Mouse (Mus musculus): ENCODE data around the gene H2-D1. TPM values are rescaled to one million over a fixed set of nuclear protein-coding genes. Genes with fewer than 3 reads are reported as not detected.
"Not testable (repeated sequence)": the region's sequence is repeated elsewhere in the genome, so short reads cannot be mapped to it uniquely, and the experiment has no call there.

The H2-D1 gene
- 10 to 100 TPM; 19.6 to 23.3 TPM for total RNA-seq (2021)

DNA sequence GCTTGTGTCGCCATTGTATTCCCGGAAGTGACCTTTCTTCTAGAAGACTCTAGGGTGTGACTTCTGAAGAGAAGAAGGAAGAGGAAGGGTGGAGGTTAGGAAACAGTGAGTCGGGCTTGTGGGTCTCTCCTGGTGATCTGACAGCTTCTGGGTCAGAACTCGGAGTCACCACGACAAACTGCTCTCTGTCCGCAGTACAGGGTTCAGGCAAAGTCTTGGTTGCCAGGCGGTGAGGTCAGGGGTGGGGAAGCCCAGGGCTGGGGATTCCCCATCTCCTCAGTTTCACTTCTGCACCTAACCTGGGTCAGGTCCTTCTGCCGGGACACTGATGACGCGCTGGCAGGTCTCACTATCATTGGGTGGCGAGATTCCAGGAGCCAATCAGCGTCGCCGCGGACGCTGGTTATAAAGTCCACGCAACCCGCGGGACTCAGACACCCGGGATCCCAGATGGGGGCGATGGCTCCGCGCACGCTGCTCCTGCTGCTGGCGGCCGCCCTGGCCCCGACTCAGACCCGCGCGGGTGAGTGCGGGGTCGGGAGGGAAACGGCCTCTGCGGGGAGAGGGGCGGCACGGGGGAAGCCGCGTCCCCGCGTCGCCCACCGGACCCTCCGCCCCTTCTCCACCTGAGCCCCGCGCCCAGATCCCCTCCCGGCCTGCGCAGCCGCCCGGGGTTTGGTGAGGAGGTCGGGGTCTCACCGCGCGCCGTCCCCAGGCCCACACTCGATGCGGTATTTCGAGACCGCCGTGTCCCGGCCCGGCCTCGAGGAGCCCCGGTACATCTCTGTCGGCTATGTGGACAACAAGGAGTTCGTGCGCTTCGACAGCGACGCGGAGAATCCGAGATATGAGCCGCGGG is at the start of gene H2-D1:
H2-D1 (plus strand) TSS at position 67 of the 859 bp plus-strand sequence.
- intact Hi-C loops (cut with DNase I) = loop anchor here (2.0 to 10.0 kb wide), 2 partner anchors 82 to 1262 kb away; partner anchors contain the start of genes H2-K1 and H2-Q2

DNA sequence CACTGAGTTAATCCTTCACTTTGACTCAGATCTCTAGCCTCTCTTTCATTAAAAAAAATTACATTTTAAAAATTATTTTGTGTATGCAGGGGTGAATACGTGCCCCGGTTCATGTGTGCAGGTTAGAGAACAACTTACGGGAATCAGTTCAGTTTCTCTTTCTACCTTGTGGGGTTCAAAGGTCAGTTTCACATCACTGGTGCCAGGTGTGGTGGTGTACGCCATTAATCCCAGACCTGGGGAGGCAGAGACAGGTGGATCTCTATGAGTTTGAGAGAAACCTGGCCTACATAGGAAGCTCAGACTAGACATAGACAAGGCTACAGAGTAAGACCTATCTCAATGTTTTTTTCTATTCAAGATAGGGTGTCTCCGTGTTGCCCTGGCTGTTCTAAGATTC is 49.5 kb upstream of the H2-D1 start:
- intact Hi-C loops (cut with DNase I) = no loop called here
- DNase-seq (ENCODE audit: low spot score in 2 of 2) = no peak

More for the DNA sequence above, at the start of gene H2-D1:
- peak; percentile 92 to 94 for DNase-seq (ENCODE audit: low spot score in 2 of 2)

DNA sequence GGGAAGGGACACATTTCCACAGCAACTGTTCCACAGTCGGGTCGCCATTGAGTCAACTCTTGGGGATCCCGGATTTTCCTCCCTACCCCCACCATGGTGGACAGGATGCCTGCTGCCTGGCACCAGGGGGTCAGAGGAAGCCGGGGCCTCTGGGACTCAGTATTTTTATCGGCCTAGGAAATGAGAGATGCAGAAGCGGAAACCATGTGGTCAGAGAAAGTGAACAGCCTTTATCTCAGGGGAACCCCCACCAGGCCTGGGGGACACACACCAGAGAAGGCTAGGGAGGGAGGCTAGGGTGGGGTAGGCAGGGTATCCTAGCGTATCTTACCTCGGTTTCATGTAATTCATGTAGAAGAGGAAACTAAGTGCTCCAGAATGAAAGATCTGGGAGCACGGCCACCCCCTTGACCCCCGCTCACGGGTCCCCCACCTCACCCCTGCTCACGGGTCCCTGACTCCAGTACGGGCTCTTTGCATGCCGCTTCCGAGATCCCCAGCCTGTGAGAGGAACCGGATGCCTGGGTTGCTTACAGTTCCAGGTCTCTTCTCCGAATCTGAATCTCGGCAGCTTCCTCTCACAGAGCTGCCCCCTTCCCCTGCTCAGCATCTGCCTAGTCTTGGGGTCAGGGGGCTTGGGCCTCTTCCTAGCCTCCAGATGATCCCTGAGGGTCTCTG is 43.9 kb upstream of the H2-D1 start:
- intact Hi-C loops (cut with DNase I) = no loop called here
- no peak for DNase-seq (ENCODE audit: low spot score in 2 of 2)

DNA sequence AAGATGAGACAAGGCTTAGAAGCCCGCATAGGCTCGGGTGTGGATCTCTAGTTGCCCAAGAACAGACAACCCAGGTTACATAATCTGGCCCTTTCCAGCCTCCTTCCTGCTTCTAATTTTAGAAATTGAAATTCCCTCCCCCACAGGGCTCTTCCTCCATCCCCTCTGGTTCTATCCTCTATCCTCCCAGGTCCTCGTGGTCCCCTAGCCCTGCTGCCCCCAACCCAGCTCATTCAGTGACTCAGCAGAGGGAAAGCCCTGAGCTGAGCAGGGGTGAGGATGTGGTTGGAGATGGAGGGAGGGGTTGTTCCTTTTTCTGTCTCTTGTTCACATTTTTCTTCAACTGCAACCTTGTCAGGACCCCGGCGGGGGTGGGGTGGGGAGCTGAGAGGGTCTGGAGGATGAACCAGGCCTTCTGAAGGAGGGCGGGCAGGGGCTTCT is 42.9 kb upstream of the H2-D1 start:
- intact Hi-C loops (cut with DNase I) = no loop called here
- peak in 1 of 2 experiments; percentile 17 for DNase-seq (ENCODE audit: low spot score in 2 of 2)

DNA sequence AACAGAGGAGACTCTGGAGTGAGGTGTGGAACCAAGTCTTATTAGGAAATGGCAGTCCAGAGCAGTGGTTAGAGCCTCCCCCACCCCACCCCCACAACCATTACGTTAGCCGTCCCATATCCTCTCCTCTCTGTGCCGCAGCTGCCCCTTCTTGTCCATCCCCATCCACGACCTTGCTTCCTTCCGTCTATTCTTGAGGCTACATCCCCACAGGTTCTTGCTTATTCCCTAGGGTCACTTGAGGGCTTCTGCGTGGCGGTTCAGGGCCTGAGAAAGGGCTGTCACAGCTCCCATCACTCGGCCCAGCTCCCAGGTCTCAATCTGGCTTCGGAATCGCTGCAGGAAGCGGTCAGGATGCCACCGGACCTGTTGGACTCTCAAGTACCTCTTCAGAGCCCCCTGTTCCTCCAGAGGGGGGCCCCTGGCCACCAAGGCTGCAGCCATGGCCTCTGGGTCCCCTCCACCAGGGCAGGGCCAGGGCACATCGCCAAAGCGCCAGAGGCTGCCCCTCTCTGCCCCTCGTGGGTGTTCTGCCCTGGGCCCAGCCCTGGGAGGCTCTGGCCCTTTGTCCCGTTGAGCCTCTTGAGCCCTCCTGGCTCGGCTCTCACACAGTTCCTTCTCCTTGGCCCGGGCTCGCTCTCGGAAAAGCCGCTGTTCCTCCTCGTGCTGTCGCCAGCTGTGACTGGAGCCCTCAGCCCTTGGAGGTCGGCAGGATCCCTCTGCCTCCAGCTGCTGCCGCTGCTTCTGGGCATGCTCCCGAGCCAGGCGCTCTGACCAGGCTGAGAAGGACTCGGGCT is 42.2 kb upstream of the H2-D1 start, which contains the start of gene Gm16181:
Gm16181 (plus strand) TSS at position 679 of the 797 bp plus-strand sequence.
- intact Hi-C loops (cut with DNase I) = no loop called here
- DNase-seq (ENCODE audit: low spot score in 2 of 2) = no peak

DNA sequence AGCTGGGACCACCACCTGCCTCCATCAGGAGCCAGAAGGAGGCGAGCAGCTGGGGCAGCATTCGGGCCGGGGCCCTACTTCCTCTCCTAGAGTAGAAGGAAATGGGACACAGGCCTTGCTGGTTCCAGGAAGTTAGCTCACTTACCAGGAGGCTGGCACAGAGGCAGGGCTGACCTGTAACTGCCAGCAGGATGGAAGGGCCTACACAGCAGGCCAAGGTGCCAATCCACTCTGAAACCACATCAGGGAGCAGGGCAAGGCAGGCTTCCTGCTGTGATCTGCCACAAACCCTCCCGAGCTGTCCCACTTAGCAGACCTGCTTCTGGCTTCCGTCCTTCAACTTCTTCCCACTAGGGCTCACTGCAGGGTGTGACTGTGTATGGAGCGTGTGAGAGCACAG is 40.2 kb upstream of the H2-D1 start:
- no peak for DNase-seq (ENCODE audit: low spot score in 2 of 2)
- intact Hi-C loops (cut with DNase I) = no loop called here

DNA sequence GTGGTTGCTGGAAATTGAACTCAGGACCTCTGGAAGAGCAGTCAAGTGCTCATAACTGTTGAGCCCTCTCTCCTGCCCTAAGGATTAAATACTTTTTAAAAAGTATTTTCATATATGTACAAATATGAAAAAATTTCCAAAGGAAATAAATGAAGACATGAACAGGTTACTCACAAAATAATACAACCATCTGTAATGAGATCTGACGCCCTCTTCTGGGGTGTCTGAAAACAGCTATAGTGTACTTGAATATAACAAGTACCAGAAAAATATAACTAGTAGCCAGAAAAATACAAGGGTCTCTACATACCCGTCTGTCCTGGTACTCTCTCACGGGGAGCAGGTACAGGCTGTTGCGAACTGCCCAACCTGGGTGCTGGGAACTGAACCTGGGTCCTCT is 37.9 kb upstream of the H2-D1 start:
- intact Hi-C loops (cut with DNase I) = no loop called here

DNA sequence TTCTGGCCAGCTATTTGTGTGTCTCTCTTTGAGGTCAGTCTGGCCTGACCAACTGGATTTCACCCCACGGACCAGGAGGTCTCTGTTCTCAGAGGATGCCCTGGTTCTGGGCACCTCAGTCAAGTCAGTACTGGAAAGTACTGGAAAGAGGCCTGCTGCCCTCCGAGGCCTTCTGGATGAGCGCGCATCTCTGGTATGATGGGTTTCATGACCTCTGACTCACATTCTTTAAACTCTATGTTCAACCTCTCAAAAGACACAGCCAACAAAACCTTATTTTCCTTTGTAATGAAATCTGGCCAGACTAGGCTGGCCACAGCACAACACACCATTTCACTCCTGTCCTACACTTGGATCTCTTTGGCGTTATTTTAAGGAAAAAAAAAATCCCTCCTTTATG is 37.1 kb upstream of the H2-D1 start:
- DNase-seq (ENCODE audit: low spot score in 2 of 2) = no peak
- intact Hi-C loops (cut with DNase I) = no loop called here

More for the DNA sequence above, 37.9 kb upstream of the H2-D1 start:
- DNase-seq (ENCODE audit: low spot score in 2 of 2) = no peak

DNA sequence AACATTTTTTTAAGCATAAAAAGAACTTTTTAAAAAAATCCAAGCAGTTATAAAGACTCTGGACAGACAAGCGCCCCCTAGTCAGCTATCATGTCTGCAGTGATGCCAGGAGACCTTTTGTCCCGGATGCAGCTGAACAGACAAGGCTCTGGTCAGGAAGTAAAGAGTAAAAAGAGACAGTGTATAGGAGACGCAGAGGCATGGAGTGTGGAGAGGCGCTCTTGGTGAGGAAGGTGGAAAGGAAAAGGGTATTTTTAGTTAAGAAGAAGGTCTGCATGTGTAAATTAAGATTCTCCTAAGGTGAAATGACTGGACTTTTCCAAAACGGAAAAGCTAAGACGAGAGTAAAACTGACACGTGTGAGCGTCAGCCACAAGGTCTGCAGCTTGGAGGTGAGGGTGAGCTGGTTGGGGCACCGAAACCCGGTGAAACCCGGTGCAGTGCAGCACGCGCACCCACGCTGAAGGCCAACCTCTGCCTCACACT is 35.9 kb upstream of the H2-D1 start:
- DNase-seq (ENCODE audit: low spot score in 2 of 2) = no peak
- intact Hi-C loops (cut with DNase I) = no loop called here

DNA sequence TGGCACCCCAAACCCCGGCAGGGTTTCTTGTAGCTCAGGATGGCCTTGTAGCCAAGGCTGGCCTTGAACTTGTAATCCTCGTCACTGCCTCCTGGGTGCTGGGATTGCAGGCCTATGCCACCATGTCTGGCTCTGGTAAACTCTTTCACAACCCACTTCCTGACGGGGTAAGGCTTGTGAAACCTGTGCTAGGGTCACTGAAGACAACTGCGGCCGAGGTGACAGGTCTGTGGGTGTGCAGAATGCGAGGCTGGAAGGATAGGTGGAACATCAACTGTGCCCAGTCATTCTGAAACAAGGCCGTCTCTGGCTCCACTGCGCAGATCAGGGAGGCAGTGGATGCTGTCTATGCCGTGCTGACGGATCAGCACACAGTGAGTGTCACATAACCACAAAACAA is 31.5 kb upstream of the H2-D1 start:
- DNase-seq (ENCODE audit: low spot score in 2 of 2) = no peak

DNA sequence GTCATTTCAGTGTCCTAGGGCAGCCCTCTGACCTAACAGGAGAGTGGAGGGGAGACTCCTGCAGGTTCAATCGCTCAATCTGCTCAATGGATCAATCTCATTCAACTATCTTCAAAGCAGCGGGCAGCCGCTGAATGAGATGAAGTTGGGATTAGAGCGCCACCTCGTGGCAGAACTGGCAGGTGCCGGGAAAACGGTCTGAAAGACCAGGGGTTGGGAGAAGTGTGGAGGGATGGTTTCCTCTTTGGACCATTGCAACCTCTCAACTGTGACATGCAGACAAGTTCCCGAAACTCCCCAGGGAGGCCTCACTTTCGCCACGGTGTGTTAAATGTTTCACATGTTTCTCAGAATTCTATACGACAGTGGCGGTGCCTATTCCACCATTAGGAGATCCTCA is 30.5 kb upstream of the H2-D1 start:
- intact Hi-C loops (cut with DNase I) = loop anchor here (2.0 to 10.0 kb wide), 3 partner anchors 35 to 227 kb away; partner anchors contain the start of gene Vars
- DNase-seq (ENCODE audit: low spot score in 2 of 2) = peak; percentile 72 to 81

More for the DNA sequence above, 31.5 kb upstream of the H2-D1 start:
- intact Hi-C loops (cut with DNase I) = loop anchor here (5.0 to 10.0 kb wide), 2 partner anchors 34 to 226 kb away; partner anchors contain the start of gene Vars

DNA sequence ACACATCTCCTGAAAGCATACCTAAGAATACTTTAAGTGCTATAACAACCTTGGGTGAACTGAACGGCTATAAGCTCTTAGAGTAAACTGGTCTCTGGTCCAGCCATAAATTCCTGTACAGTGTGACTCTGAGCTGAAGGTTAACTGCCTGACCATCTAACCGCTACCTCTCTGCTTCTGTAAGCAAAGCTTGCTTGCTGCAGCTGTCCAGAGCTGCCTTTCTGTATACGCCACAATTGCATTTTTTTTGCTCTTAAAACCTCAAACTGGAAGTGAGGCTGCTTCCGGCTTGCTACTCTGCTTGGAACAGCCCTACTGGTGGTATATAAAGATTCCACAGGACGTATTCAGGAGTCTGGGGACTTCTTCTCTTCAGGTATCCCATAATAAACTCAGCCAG is 29.9 kb upstream of the H2-D1 start:
- DNase-seq (ENCODE audit: low spot score in 2 of 2) = no peak
- intact Hi-C loops (cut with DNase I) = loop anchor here (2.0 to 10.0 kb wide), 3 partner anchors 35 to 228 kb away; partner anchors contain the start of gene Vars

DNA sequence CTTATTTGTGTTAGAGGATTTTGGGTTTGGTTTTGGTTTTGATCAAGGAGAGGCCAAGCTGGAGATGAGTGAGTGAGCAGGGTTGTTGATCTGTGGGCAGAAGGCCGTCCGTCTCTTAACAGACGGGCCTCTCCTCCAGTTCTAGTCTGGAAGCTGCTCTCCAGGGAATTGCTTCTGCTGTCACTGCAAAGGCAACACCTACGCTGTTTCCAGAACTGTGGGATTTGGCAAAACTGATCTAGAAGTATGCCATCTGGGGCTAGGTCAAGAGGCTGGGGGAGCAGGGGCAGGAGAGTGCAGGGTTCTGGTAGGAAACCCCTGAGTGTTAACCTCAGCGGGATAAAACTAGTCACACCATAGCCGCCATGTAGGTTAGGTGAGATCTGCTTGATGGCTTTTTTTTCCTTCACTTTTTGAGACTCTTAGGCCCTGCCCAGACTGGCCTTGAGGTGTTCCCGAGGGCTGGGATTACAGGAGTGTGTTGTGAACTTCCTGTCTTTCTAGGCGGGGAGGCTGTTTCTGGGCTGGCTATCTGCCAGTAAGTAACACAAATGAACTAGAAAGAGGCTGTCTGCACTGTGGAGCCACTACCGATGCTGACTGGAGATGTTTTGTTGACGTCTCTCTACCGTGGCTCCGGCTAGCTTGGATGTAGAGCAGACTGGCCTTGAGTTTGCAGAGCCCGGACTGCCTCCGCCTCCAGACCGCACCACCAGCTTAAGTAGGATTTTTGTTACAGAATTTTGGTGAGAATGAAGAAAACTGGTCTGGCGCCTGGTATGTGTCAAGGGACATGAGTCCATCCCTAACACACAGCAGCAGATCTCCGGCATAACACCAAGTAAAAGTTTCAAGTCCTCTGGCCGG is 29.2 kb upstream of the H2-D1 start, which contains the start of gene Atp6v1g2:
Atp6v1g2 (plus strand) TSS at position 547 of the 867 bp plus-strand sequence.
- intact Hi-C loops (cut with DNase I) = loop anchor here (2.0 to 10.0 kb wide), 3 partner anchors 36 to 229 kb away; partner anchors contain the start of gene Vars
- no peak for DNase-seq (ENCODE audit: low spot score in 2 of 2)

DNA sequence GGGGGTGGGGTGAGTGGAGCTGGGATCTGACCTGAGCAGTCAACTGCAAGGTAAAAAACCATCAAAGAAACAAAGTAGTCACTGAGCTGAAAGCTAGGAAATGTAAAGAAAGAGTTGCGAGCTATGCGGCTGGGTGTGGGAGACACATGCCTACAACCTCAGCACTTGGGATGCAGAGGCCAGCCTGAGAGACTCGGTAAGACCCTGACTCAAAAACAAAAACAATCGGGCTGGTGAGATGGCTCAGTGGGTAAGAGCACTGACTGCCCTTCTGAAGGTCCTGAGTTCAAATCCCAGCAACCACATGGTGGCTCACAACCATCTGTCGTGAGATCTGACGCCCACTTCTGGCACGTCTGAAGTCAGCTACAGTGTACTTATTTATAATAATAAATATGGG is 28.4 kb upstream of the H2-D1 start:
- intact Hi-C loops (cut with DNase I) = loop anchor here (5.0 to 10.0 kb wide), 2 partner anchors 37 to 229 kb away; partner anchors contain the start of gene Vars
- not testable (repeated sequence) for DNase-seq (ENCODE audit: low spot score in 2 of 2)

DNA sequence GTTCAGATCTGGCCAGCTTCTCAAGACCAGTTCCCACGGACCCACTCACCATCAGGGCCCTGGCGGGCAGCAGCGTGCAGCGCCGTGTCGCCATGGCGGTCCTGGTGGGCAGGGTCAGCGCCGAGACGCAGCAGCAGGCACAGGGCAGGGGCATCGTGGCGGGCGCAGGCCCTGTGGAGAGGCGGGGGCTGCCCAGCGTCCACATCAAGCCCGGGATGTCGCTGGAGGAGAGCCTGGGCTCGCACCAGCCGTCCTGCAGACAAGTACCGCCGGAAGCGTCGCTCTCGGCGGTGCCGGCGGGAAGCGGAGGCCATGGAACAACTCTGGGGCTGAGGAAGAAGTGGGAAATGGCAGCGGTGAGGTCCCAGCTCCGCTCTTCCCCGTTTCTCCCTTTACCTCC is 27.6 kb upstream of the H2-D1 start:
- intact Hi-C loops (cut with DNase I) = loop anchor here (5.0 to 10.0 kb wide), 5 partner anchors 38 to 643 kb away; partner anchors contain the start of genes C2, Csnk2b, Ehmt2 and Gpank1
- DNase-seq (ENCODE audit: low spot score in 2 of 2) = no peak

DNA sequence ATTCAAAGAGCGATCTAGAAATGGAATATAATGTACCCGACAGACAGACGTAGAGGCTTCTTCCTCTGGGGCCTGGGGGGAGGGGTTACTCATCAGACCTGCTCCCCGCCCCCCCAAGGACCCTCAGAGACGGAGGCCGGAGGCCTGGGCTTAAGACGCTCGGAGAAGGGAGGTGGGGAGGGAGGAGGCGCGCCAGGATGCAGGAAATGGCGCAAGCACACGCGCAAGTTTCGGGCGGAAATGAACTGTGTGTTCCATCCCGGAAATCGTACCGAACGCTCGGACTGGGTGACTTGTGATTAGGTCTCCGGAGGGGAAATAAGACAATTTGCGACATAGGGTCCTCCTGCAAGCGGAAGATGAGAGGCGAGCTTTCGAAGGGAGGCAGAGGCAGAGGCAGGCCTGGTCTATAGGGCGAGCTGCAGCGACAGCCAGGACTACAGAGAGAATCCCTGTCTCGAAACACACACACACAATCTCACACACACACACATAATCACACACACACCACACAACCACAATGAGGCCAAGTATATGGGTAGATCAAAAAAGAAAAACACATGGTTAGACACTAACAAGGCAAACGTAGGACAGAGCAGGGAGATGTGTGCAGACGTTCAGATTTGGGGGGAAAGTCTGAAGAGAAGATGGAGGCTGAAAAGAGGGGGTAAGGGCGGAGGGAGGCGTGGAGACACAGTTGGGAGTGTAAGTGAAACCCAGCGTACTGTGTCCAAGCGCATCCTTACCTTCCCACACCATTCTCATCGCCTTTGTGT is 26.7 kb upstream of the H2-D1 start, which contains the start of gene Nfkbil1:
Nfkbil1 (minus strand) TSS at position 179 of the 776 bp plus-strand sequence.
- peak; percentile 89 to 91 for DNase-seq (ENCODE audit: low spot score in 2 of 2)
- intact Hi-C loops (cut with DNase I) = loop anchor here (2.0 to 10.0 kb wide), 5 partner anchors 71 to 644 kb away; partner anchors contain the start of genes C2, Csnk2b, Ehmt2 and Gpank1

DNA sequence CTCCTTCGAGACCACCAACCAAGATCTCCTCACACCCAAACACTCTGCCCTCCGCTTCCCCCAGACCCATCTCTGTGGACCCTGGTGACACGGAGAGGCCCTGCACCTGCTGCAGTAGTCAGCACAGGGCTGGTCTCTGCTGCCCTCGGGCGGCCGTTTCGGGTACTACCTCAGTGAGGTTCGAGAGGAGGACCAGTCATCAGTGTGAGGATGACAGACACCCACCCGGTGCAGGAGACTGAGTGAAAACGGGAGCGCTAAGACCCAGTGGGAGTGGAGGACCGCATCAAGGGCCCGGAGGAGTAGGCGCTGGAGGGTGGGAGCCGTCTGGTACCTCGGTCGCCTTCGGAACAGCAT is 26.2 kb upstream of the H2-D1 start:
- intact Hi-C loops (cut with DNase I) = loop anchor here (2.0 to 10.0 kb wide), 5 partner anchors 72 to 644 kb away; partner anchors contain the start of genes C2, Csnk2b, Ehmt2 and Gpank1
- DNase-seq (ENCODE audit: low spot score in 2 of 2) = peak; percentile 99
